Mouse (Mus musculus) olfactory bulb, adult 2 months (tissue): ENCODE measurements around the gene Padi2.

Experiments
- CTCF ChIP-seq: fragments of 200-500 bp; IDR thresholded peaks from 2 replicates; pipeline ENCODE4 v1.5.1; 2012; ENCODE audit warnings: low read depth, mild to moderate bottlenecking, low read length, moderate library complexity; ENCODE audit not compliant: insufficient read depth
- POLR2A ChIP-seq: fragments of 200-500 bp; IDR thresholded peaks from 2 replicates; pipeline ENCODE4 v1.6.1; 2012; ENCODE audit warnings: mild to moderate bottlenecking, low read depth, low read length, moderate library complexity; ENCODE audit not compliant: insufficient read depth

DNA sequence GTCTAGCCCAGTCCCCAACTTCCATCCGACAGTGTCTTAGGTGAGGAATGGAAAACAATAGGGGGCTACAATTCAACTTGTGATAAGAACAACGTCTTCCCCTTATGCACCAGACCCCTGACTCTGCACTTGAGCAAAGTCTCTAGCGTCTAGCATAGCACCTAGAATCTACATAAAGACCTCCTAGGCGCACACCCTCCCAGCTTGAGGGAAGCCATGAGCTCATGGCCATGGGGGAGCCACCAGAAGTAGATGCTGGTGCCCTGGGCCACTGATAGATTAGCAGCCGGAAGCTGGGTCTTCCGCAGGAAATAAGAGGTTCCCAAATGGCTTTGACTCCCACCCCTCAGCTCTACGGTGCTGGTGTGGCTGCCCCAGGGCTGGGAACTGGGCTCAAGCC, 81.3 kb downstream of the Padi2 start:
- TF ChIP-seq CTCF (no peak), POLR2A (no peak)
